Mouse (Mus musculus) MEL (cell line): ENCODE measurements around the gene Anks1. TPM values are rescaled to one million over a fixed set of nuclear protein-coding genes. Genes with fewer than 3 reads are reported as not detected.

ENCODE experiments used
- DNase-seq: peaks from one replicate; pipeline ENCODE4 v3.0.0; 2011; ENCODE audit warnings: low read depth, low spot score
- H3K27ac ChIP-seq: 2 replicates; pipeline ENCODE4 v1.5.1; 2012; ENCODE audit warnings: low read depth, mild to moderate bottlenecking, control low read depth, low read length, moderate library complexity; ENCODE audit not compliant: control insufficient read depth
- H3K27me3 ChIP-seq, 2 experiments: fragments of 150-350 bp in 1 of 2; sonication (generic) in 1 of 2; 2 replicates each; pipeline ENCODE4 v1.6.1; 2012; ENCODE audit warnings: low read length in 2 of 2, mild to moderate bottlenecking in 2 of 2, improper control_type of control experiment in 1 of 2, moderate library complexity in 1 of 2; ENCODE audit not compliant: insufficient read depth in 2 of 2, control insufficient read depth in 1 of 2
- H3K36me3 ChIP-seq, 2 experiments: 2 replicates each; pipeline ENCODE4 v1.6.1; 2012 to 2014; ENCODE audit warnings: low read length in 2 of 2, improper control_type of control experiment in 1 of 2, inconsistent platforms in 1 of 2, mild to moderate bottlenecking in 1 of 2; ENCODE audit not compliant: insufficient read depth in 2 of 2, control insufficient read depth in 1 of 2
- H3K4me1 ChIP-seq, 2 experiments: fragments of 150-350 bp in 1 of 2; sonication (generic) in 1 of 2; 2 replicates each; pipeline ENCODE4 v1.6.1; 2012; ENCODE audit warnings: low read length in 2 of 2, improper control_type of control experiment in 1 of 2, mild to moderate bottlenecking in 1 of 2; ENCODE audit not compliant: insufficient read depth in 2 of 2, control insufficient read depth in 1 of 2
- H3K4me3 ChIP-seq, 2 experiments: fragments of 150-350 bp in 1 of 2; sonication (generic) in 1 of 2; 2 replicates each; pipeline ENCODE4 v1.5.1; 2012; ENCODE audit warnings: low read depth in 2 of 2, low read length in 2 of 2, mild to moderate bottlenecking in 2 of 2, moderate library complexity in 2 of 2, control low read depth in 1 of 2, improper control_type of control experiment in 1 of 2; ENCODE audit not compliant: control insufficient read depth in 1 of 2, insufficient read depth in 1 of 2
- H3K79me2 ChIP-seq: 2 replicates; pipeline ENCODE4 v1.6.1; 2012; ENCODE audit warnings: mild to moderate bottlenecking, low read length, moderate library complexity; ENCODE audit not compliant: control insufficient read depth, poor library complexity, insufficient read depth
- H3K9ac ChIP-seq: 2 replicates; pipeline ENCODE4 v1.6.1; 2012; ENCODE audit warnings: low read depth, mild to moderate bottlenecking, control low read depth, low read length, moderate library complexity; ENCODE audit not compliant: control insufficient read depth, poor library complexity, severe bottlenecking
- H3K9me3 ChIP-seq: fragments of 150-350 bp; sonication (generic); replicated peaks from 2 replicates; pipeline ENCODE4 v1.6.1; 2012; ENCODE audit warnings: mild to moderate bottlenecking, low read length, improper control_type of control experiment, moderate library complexity; ENCODE audit not compliant: insufficient read depth
- CHD2 ChIP-seq: IDR thresholded peaks from 2 replicates; pipeline ENCODE4 v1.6.1; 2011; ENCODE audit warnings: low read length, improper control_type of control experiment
- EP300 ChIP-seq, 2 experiments: IDR thresholded peaks; 2 replicates each; pipeline ENCODE4 v1.6.1; 2011; ENCODE audit warnings: improper control_type of control experiment in 2 of 2, low read length in 2 of 2, low read depth in 1 of 2, mild to moderate bottlenecking in 1 of 2
- ETS1 ChIP-seq: IDR thresholded peaks from 2 replicates; pipeline ENCODE4 v1.6.1; 2012; ENCODE audit warnings: low read depth, mild to moderate bottlenecking, inconsistent platforms, low read length, improper control_type of control experiment, moderate library complexity
- GABPA ChIP-seq: IDR thresholded peaks from 2 replicates; pipeline ENCODE4 v1.6.1; 2012; ENCODE audit warnings: low read depth, mild to moderate bottlenecking, inconsistent platforms, low read length, improper control_type of control experiment, moderate library complexity
- GATA1 ChIP-seq: IDR thresholded peaks from 2 replicates; pipeline ENCODE4 v1.6.1; 2011; ENCODE audit warnings: low read depth, low read length, improper control_type of control experiment
- HCFC1 ChIP-seq: IDR thresholded peaks from 2 replicates; pipeline ENCODE4 v1.6.1; 2012; ENCODE audit warnings: low read depth, mild to moderate bottlenecking, inconsistent platforms, low read length, improper control_type of control experiment, moderate library complexity
- JUND ChIP-seq: IDR thresholded peaks from 2 replicates; pipeline ENCODE4 v1.6.1; 2011; ENCODE audit warnings: low read depth, mild to moderate bottlenecking, improper control_type of control experiment, low read length
- MAFK ChIP-seq: IDR thresholded peaks from 2 replicates; pipeline ENCODE4 v1.6.1; 2011; ENCODE audit warnings: low read depth, mild to moderate bottlenecking, low read length, improper control_type of control experiment, borderline replicate concordance
- MAZ ChIP-seq: IDR thresholded peaks from 2 replicates; pipeline ENCODE4 v1.6.1; 2012; ENCODE audit warnings: low read depth, mild to moderate bottlenecking, inconsistent platforms, low read length, improper control_type of control experiment
- NELFE ChIP-seq: IDR thresholded peaks from 2 replicates; pipeline ENCODE4 v1.6.1; 2011; ENCODE audit warnings: low read depth, low read length, improper control_type of control experiment
- POLR2A ChIP-seq, 2 experiments: IDR thresholded peaks; 2 replicates each; pipeline ENCODE4 v1.6.1; 2011 to 2012; ENCODE audit warnings: low read length in 2 of 2, mild to moderate bottlenecking in 2 of 2, control low read depth in 1 of 2, improper control_type of control experiment in 1 of 2, low read depth in 1 of 2, moderate library complexity in 1 of 2; ENCODE audit not compliant: control insufficient read depth in 1 of 2, insufficient read depth in 1 of 2, poor library complexity in 1 of 2
- SIN3A ChIP-seq: IDR thresholded peaks from 2 replicates; pipeline ENCODE4 v1.6.1; 2012; ENCODE audit warnings: low read length, improper control_type of control experiment, inconsistent platforms
- SMC3 ChIP-seq: IDR thresholded peaks from 2 replicates; pipeline ENCODE4 v1.6.1; 2011; ENCODE audit warnings: low read depth, low read length, improper control_type of control experiment
- TCF12 ChIP-seq: IDR thresholded peaks from 2 replicates; pipeline ENCODE4 v1.6.1; 2014; ENCODE audit warnings: low read depth, mild to moderate bottlenecking, inconsistent platforms, low read length, improper control_type of control experiment, moderate library complexity
- ZC3H11A ChIP-seq: IDR thresholded peaks from 2 replicates; pipeline ENCODE4 v1.6.1; 2012; ENCODE audit warnings: low read depth, mild to moderate bottlenecking, inconsistent platforms, low read length, improper control_type of control experiment
- ZKSCAN1 ChIP-seq: IDR thresholded peaks from 2 replicates; pipeline ENCODE4 v1.6.1; 2012; ENCODE audit warnings: low read depth, mild to moderate bottlenecking, inconsistent platforms, low read length, improper control_type of control experiment, moderate library complexity
- polyA plus RNA-seq, 2 experiments: library from polyadenylated mRNA; stranded (reverse) in 1 of 2; unstranded in 1 of 2; fragments of >175 nt in 1 of 2; fragments of >200 nt in 1 of 2; gene quantifications; 2 replicates each; pipeline versions ENCODE4 v1.2.1 to v1.2.4; 2012; ENCODE audit warnings: low replicate concordance in 2 of 2, low read depth in 1 of 2; ENCODE audit not compliant: insufficient read length in 2 of 2, insufficient read depth in 1 of 2, missing spikeins in 1 of 2
- total RNA-seq: library from RNA; depleted of rRNA; stranded (reverse); fragments of 300-350 nt; gene quantifications from 2 replicates; pipeline ENCODE4 v1.2.3, GENCODE M21; 2012

The Anks1 gene
- total and polyA plus RNA-seq, 3 experiments = 11.9 to 15.9 TPM; not detected in 1

GRCm38 (mm10) chr17:27966056-27966455 lies 57.0 kb downstream of the Anks1 start:
- H3K27me3 ChIP-seq = no peaks in the 10 kb centered on the region
- no peaks in the 10 kb centered on the region for H3K9me3 ChIP-seq
- no peak for DNase-seq
- TF ChIP-seq MAZ (no peak), GATA1 (no peak)
- H3K4me3 ChIP-seq = no peak overlapping the region
- no peaks in the 10 kb centered on the region for H3K79me2 ChIP-seq
- H3K9ac ChIP-seq = no peak overlapping the region
- H3K4me1 ChIP-seq = no peaks in the 10 kb centered on the region
- H3K36me3 ChIP-seq = no peaks in the 10 kb centered on the region
- no peak overlapping the region for H3K27ac ChIP-seq

- Histone ChIP-seq H3K4me3 (no peak overlapping the region), H3K9me3 (no peaks in the 10 kb centered on the region), H3K4me1 (no peaks in the 10 kb centered on the region), H3K79me2 (no peaks in the 10 kb centered on the region), H3K9ac (no peak overlapping the region), H3K27ac (no peak overlapping the region), H3K27me3 (no peaks in the 10 kb centered on the region), H3K36me3 (no peaks in the 10 kb centered on the region)
- no peak for TF ChIP-seq NELFE
- no peak for TF ChIP-seq SIN3A
- TF ChIP-seq MAZ = no peak
- TF ChIP-seq ZKSCAN1 = no peak
- DNase-seq = no peak
Measured at GRCm38 (mm10) chr17:27966508-27967021, 57.5 kb downstream of the Anks1 start.

GRCm38 (mm10) chr17:27967529-27967928 lies 58.4 kb downstream of the Anks1 start:
- no peaks in the 10 kb centered on the region for H3K36me3 ChIP-seq
- no peak overlapping the region for H3K4me3 ChIP-seq
- TF ChIP-seq HCFC1 (no peak), ETS1 (no peak), JUND (no peak), MAFK (no peak), SMC3 (no peak), ZC3H11A (no peak), EP300 (IDR thresholded peaks at IDR 0.05; ENCODE audit: low read depth in 1 of 2, low read length in 2 of 2) (no peak), CHD2 (no peak), GABPA (no peak), POLR2A (IDR thresholded peaks at IDR 0.05; ENCODE audit: control insufficient read depth in 1 of 2, insufficient read depth in 1 of 2, low read depth in 1 of 2, low read length in 2 of 2, poor library complexity in 1 of 2) (no peak), TCF12 (no peak)
- H3K4me1 ChIP-seq = no peaks in the 10 kb centered on the region
- H3K27me3 ChIP-seq = no peaks in the 10 kb centered on the region
- H3K9me3 ChIP-seq = no peaks in the 10 kb centered on the region
- H3K27ac ChIP-seq = no peak overlapping the region
- H3K9ac ChIP-seq = no peak overlapping the region
- H3K79me2 ChIP-seq = no peaks in the 10 kb centered on the region
- DNase-seq = no peak
